ENCODE assay signal across 34 mouse cellular contexts in the genomic region with DNA sequence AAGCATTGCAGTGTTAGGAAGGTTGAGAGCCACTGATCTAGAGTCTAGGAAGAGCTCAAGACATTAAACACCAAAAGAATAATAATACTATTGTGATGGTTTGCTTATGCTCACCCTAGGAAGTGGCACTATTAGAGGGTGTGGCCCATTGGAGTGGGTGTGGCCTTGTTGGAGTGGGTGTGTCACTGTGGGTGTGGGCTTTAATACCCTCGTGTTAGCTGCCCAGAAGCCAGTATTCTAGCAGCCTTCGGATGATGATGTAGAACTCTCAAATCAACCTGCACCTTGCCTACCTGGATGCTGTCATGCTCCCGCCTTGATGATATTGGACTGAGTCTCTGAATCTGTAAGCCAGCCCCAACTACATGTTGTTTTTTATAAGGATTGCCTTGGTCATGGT. TPM values are rescaled to one million over a fixed set of nuclear protein-coding genes. Genes with fewer than 3 reads are reported as not detected.
A peak's percentile ranks its signal among the peaks of the same experiment; 100 is the strongest.
DNase-seq lines count a peak whose midpoint lies in the region; ATAC-seq and TF ChIP-seq lines count a peak whose summit lies in the region.
"Had no signal": no experiment of that assay in that cellular context is flagged by ENCODE, and none has a peak within 500 bp of the region (broad histone marks: within the 10 kb centered on the region; RNA-seq: fewer than 3 reads in every experiment).

No protein-coding gene starts in this region.

- peaks cover 31% of the 10 kb centered on the region for H3K36me3 ChIP-seq in liver, embryonic 12.5 days
- H3K36me3 ChIP-seq in liver, postnatal 0 days (replicated peaks; ENCODE audit: insufficient read depth, low read length): peaks cover 8% of the 10 kb centered on the region
- H3K36me3 ChIP-seq in intestine, embryonic 16.5 days (ENCODE audit: control insufficient read depth, insufficient read depth, low read length): no peaks in the 10 kb centered on the region
- no peaks in the 10 kb centered on the region for H3K36me3 ChIP-seq in liver, embryonic 16.5 days (ENCODE audit: control insufficient read depth, insufficient read depth)

- peak; percentile 67 for DNase-seq in heart, adult 11 months
- DNase-seq in heart, adult 9 months (ENCODE audit: low spot score in 2 of 2): no peak
- DNase-seq in liver, postnatal 0 days: no peak
- no peak for DNase-seq in layer of hippocampus, postnatal 10 days (ENCODE audit: low spot score in 2 of 2)
- DNase-seq: adrenal gland, adult 8-10 months; adrenal gland, postnatal 36 days; B cell, adult 2 months; cerebellum, adult 11-12 months; cerebellum, adult 8-10 months; cerebellum, postnatal 10 days; cerebellum, postnatal 36 days; forebrain, postnatal 0 days; gastrocnemius, adult 2 months; gastrocnemius, postnatal 14 days; heart, adult 18-20 months; heart, postnatal 14 days; heart, postnatal 4 days had no signal

- no peak overlapping the region for H3K4me3 ChIP-seq in liver, embryonic 12.5 days
- no peak overlapping the region for H3K4me3 ChIP-seq in liver, postnatal 0 days (ENCODE audit: low read depth, low read length)
- no peak overlapping the region for H3K4me3 ChIP-seq in intestine, embryonic 16.5 days (ENCODE audit: low read length)
- H3K4me3 ChIP-seq in liver, embryonic 16.5 days (ENCODE audit: low read depth, low read length): no peak overlapping the region
- H3K4me3 ChIP-seq: embryonic facial prominence, embryonic 12.5 days; embryonic facial prominence, embryonic 15.5 days; gastrocnemius, adult 2 months; heart, embryonic 10.5 days; heart, embryonic 13.5 days had no signal

- no peak for TF ChIP-seq EP300 in liver, postnatal 0 days (IDR thresholded peaks at IDR 0.05; ENCODE audit: low read depth)

- no peak overlapping the region for H3K9ac ChIP-seq in liver, embryonic 12.5 days
- H3K9ac ChIP-seq in liver, postnatal 0 days (replicated peaks): no peak overlapping the region
- H3K9ac ChIP-seq in intestine, embryonic 16.5 days (ENCODE audit: low read depth, low read length): no peak overlapping the region
- no peak overlapping the region for H3K9ac ChIP-seq in liver, embryonic 16.5 days (ENCODE audit: low read depth, low read length)
- H3K9ac ChIP-seq: embryonic facial prominence, embryonic 12.5 days; embryonic facial prominence, embryonic 15.5 days; forebrain, postnatal 0 days; heart, embryonic 13.5 days; hindbrain, embryonic 14.5 days had no signal

- TF ChIP-seq CTCF in liver, postnatal 0 days (IDR thresholded peaks at IDR 0.05; ENCODE audit: low read depth): no peak

- H3K4me2 ChIP-seq in liver, embryonic 12.5 days: no peak overlapping the region
- H3K4me2 ChIP-seq in liver, postnatal 0 days (ENCODE audit: low read depth, low read length): no peak overlapping the region
- H3K4me2 ChIP-seq in intestine, embryonic 16.5 days (ENCODE audit: low read depth, low read length): no peak overlapping the region
- no peak overlapping the region for H3K4me2 ChIP-seq in liver, embryonic 16.5 days (ENCODE audit: low read depth, low read length)
- H3K4me2 ChIP-seq: embryonic facial prominence, embryonic 12.5 days; embryonic facial prominence, embryonic 15.5 days; heart, embryonic 13.5 days; hindbrain, embryonic 14.5 days had no signal

- peak; percentile 71; the same call in 1 of the 2 replicates for ATAC-seq in liver, embryonic 12.5 days
- no peak; the same call in 1 of the 2 replicates for ATAC-seq in liver, postnatal 0 days
- ATAC-seq in intestine, embryonic 16.5 days: 0 out of 2 replicates have a peak, but pooled peaks have one; percentile 38
- peak; percentile 58 for ATAC-seq in liver, embryonic 16.5 days (ENCODE audit: low read depth)
- ATAC-seq in inflammation-experienced regulatory T-cells, adult 6 months: no peak
- ATAC-seq: activated CD4-positive, CD25-positive, alpha-beta regulatory T cell, adult 4 months; forebrain, embryonic 14.5 days; forebrain, postnatal 0 days; hindbrain, postnatal 0 days had no signal

- H3K9me3 ChIP-seq in liver, embryonic 12.5 days (replicated peaks): no peaks in the 10 kb centered on the region
- H3K9me3 ChIP-seq in liver, postnatal 0 days (ENCODE audit: low read length): no peaks in the 10 kb centered on the region
- no peaks in the 10 kb centered on the region for H3K9me3 ChIP-seq in intestine, embryonic 16.5 days (ENCODE audit: control insufficient read depth, low read length)
- H3K9me3 ChIP-seq in liver, embryonic 16.5 days (replicated peaks; ENCODE audit: control insufficient read depth, low read length): no peaks in the 10 kb centered on the region
- H3K9me3 ChIP-seq: embryonic facial prominence, embryonic 12.5 days; embryonic facial prominence, embryonic 15.5 days; heart, embryonic 10.5 days; heart, embryonic 13.5 days had no signal

- H3K4me1 ChIP-seq in liver, embryonic 12.5 days: peaks cover 7% of the 10 kb centered on the region
- H3K4me1 ChIP-seq in liver, postnatal 0 days (ENCODE audit: insufficient read depth): no peaks in the 10 kb centered on the region; the same call in 1 of the 2 replicates
- H3K4me1 ChIP-seq in intestine, embryonic 16.5 days (ENCODE audit: control insufficient read depth, insufficient read depth, low read length): peaks cover 3% of the 10 kb centered on the region
- peaks cover 4% of the 10 kb centered on the region for H3K4me1 ChIP-seq in liver, embryonic 16.5 days (ENCODE audit: control insufficient read depth, low read depth, low read length)

- H3K27ac ChIP-seq in liver, embryonic 12.5 days: no peak overlapping the region
- H3K27ac ChIP-seq in liver, postnatal 0 days (ENCODE audit: low read depth): no peak overlapping the region
- no peak overlapping the region for H3K27ac ChIP-seq in intestine, embryonic 16.5 days (ENCODE audit: low read length)
- no peak overlapping the region for H3K27ac ChIP-seq in liver, embryonic 16.5 days (ENCODE audit: low read length)
- H3K27ac ChIP-seq: embryonic facial prominence, embryonic 12.5 days; embryonic facial prominence, embryonic 15.5 days; gastrocnemius, adult 2 months; heart, embryonic 10.5 days; heart, embryonic 13.5 days; hindbrain, embryonic 14.5 days; hindbrain, postnatal 0 days had no signal

- H3K27me3 ChIP-seq in liver, embryonic 12.5 days (replicated peaks): peaks cover 38% of the 10 kb centered on the region
- peaks cover 30% of the 10 kb centered on the region for H3K27me3 ChIP-seq in liver, postnatal 0 days (ENCODE audit: insufficient read depth, low read length)
- peaks cover 30% of the 10 kb centered on the region for H3K27me3 ChIP-seq in intestine, embryonic 16.5 days (replicated peaks; ENCODE audit: control insufficient read depth, insufficient read depth, low read length)
- peaks cover 27% of the 10 kb centered on the region for H3K27me3 ChIP-seq in liver, embryonic 16.5 days (ENCODE audit: control insufficient read depth, insufficient read depth, low read depth, low read length)
- H3K27me3 ChIP-seq: CH12.LX had no signal

- 49% methylated on average over 3 of the region's 3 CpGs for WGBS in liver, embryonic 12.5 days (ENCODE audit: insufficient replicate concordance)
- 58% methylated on average over 3 of the region's 3 CpGs for WGBS in liver, postnatal 0 days (ENCODE audit: insufficient replicate concordance)
- 56% methylated on average over 3 of the region's 3 CpGs for WGBS in intestine, embryonic 16.5 days
- 50% methylated on average over 3 of the region's 3 CpGs for WGBS in liver, embryonic 16.5 days (ENCODE audit: insufficient replicate concordance)

RNA-seq across cellular contexts. Expression of gene Msx3, which starts 6.2 kb away (rescaled TPM):
- polyA plus RNA-seq in liver, embryonic 12.5 days (2016; fragmentation: Nextera tagmentation; extraction: Ambion mirVana): not detected in 2 replicates
- polyA plus RNA-seq in liver, postnatal 0 days (2015; fragmentation: Nextera tagmentation; extraction: Ambion mirVana): not detected in 2 replicates
- polyA plus RNA-seq in intestine, embryonic 16.5 days (2015; fragmentation: Nextera tagmentation; extraction: Ambion mirVana): not detected in 2 replicates
- not detected in 2 replicates for polyA plus RNA-seq in liver, embryonic 16.5 days (2015; fragmentation: Nextera tagmentation; extraction: Ambion mirVana)
- not detected for polyA plus RNA-seq in inflammation-experienced regulatory T-cells, adult 6 months (2017; shearing (Covaris generic))
- under 1 TPM; 0.16 to 0.20 TPM for total RNA-seq in layer of hippocampus, postnatal 10 days (2021)
- total RNA-seq: adrenal gland, adult 8-10 months; adrenal gland, postnatal 36 days; CH12.LX; gastrocnemius, adult 2 months; gastrocnemius, postnatal 14 days; gastrocnemius, postnatal 4 days; heart, adult 18-20 months; heart, postnatal 14 days; heart, postnatal 4 days; MEL had no signal
- polyA plus RNA-seq: activated CD4-positive, CD25-positive, alpha-beta regulatory T cell, adult 4 months; embryonic facial prominence, embryonic 15.5 days; heart, embryonic 10.5 days; heart, embryonic 13.5 days; heart, embryonic 16.5 days; intestine, embryonic 14.5 days had no signal

RNA-seq across cellular contexts. Expression of gene Tubgcp2, which starts 6.3 kb away (rescaled TPM):
- 36.6 and 38.3 TPM in 2 replicates for polyA plus RNA-seq in liver, embryonic 12.5 days (2016; fragmentation: Nextera tagmentation; extraction: Ambion mirVana)
- polyA plus RNA-seq in liver, postnatal 0 days (2015; fragmentation: Nextera tagmentation; extraction: Ambion mirVana): 14.2 and 16.0 TPM in 2 replicates
- polyA plus RNA-seq in intestine, embryonic 16.5 days (2015; fragmentation: Nextera tagmentation; extraction: Ambion mirVana): 34.3 and 35.3 TPM in 2 replicates
- polyA plus RNA-seq in liver, embryonic 16.5 days (2015; fragmentation: Nextera tagmentation; extraction: Ambion mirVana): 22.2 and 23.3 TPM in 2 replicates
- 10 to 100 TPM; 24.8 to 32.5 (median 28.0) TPM for polyA plus RNA-seq in inflammation-experienced regulatory T-cells, adult 6 months (2017; shearing (Covaris generic))
- 10 to 100 TPM; 40.8 TPM for total RNA-seq in layer of hippocampus, postnatal 10 days (2021)

RNA-seq across cellular contexts. Expression of gene Zfp511, which starts 6.5 kb away (rescaled TPM):
- polyA plus RNA-seq in liver, embryonic 12.5 days (2016; fragmentation: Nextera tagmentation; extraction: Ambion mirVana): 28.7 and 29.6 TPM in 2 replicates
- polyA plus RNA-seq in liver, postnatal 0 days (2015; fragmentation: Nextera tagmentation; extraction: Ambion mirVana): 10.5 and 10.7 TPM in 2 replicates
- polyA plus RNA-seq in intestine, embryonic 16.5 days (2015; fragmentation: Nextera tagmentation; extraction: Ambion mirVana): 31.7 and 32.8 TPM in 2 replicates
- 15.5 and 16.5 TPM in 2 replicates for polyA plus RNA-seq in liver, embryonic 16.5 days (2015; fragmentation: Nextera tagmentation; extraction: Ambion mirVana)
- 10 to 100 TPM; 25.0 to 30.1 (median 25.7) TPM for polyA plus RNA-seq in inflammation-experienced regulatory T-cells, adult 6 months (2017; shearing (Covaris generic))
- total RNA-seq in layer of hippocampus, postnatal 10 days (2021): 10 to 100 TPM; 22.3 to 24.9 TPM

RNA-seq across cellular contexts. Expression of gene Caly, which starts 39.6 kb away (rescaled TPM):
- polyA plus RNA-seq in liver, embryonic 12.5 days (2016; fragmentation: Nextera tagmentation; extraction: Ambion mirVana): 0.33 and 0.38 TPM in 2 replicates
- polyA plus RNA-seq in liver, postnatal 0 days (2015; fragmentation: Nextera tagmentation; extraction: Ambion mirVana): 0.29 and 0.47 TPM in 2 replicates
- 3.0 and 3.1 TPM in 2 replicates for polyA plus RNA-seq in intestine, embryonic 16.5 days (2015; fragmentation: Nextera tagmentation; extraction: Ambion mirVana)
- polyA plus RNA-seq in liver, embryonic 16.5 days (2015; fragmentation: Nextera tagmentation; extraction: Ambion mirVana): not detected in 2 replicates
- not detected for polyA plus RNA-seq in inflammation-experienced regulatory T-cells, adult 6 months (2017; shearing (Covaris generic))
- 100 to 1,000 TPM; 247 to 252 TPM for total RNA-seq in layer of hippocampus, postnatal 10 days (2021)
- total RNA-seq: CH12.LX; gastrocnemius, postnatal 4 days; heart, adult 18-20 months; heart, postnatal 14 days; MEL had no signal
- polyA plus RNA-seq: activated CD4-positive, CD25-positive, alpha-beta regulatory T cell, adult 4 months had no signal

RNA-seq across cellular contexts. Expression of gene Adam8, which starts 50.4 kb away (rescaled TPM):
- 0.61 and 0.83 TPM in 2 replicates for polyA plus RNA-seq in liver, embryonic 12.5 days (2016; fragmentation: Nextera tagmentation; extraction: Ambion mirVana)
- 1.2 and 1.8 TPM in 2 replicates for polyA plus RNA-seq in liver, postnatal 0 days (2015; fragmentation: Nextera tagmentation; extraction: Ambion mirVana)
- polyA plus RNA-seq in intestine, embryonic 16.5 days (2015; fragmentation: Nextera tagmentation; extraction: Ambion mirVana): 1.0 and 1.2 TPM in 2 replicates
- 1.6 and 1.8 TPM in 2 replicates for polyA plus RNA-seq in liver, embryonic 16.5 days (2015; fragmentation: Nextera tagmentation; extraction: Ambion mirVana)
- polyA plus RNA-seq in inflammation-experienced regulatory T-cells, adult 6 months (2017; shearing (Covaris generic)): 10 to 100 TPM in 2 of 3 experiments, 1 to 10 TPM in 1; 8.8 to 59.4 (median 13.1) TPM
- 1 to 10 TPM; 1.3 to 2.4 TPM for total RNA-seq in layer of hippocampus, postnatal 10 days (2021)

Comparison
In these comparisons a context has a peak if more than half of its experiments do, and no peak if none do; other contexts are left out.
1. ATAC-seq: peak in liver, embryonic 12.5 days (single experiment), intestine, embryonic 16.5 days (single experiment) and liver, embryonic 16.5 days (single experiment); none in liver, postnatal 0 days (single experiment) and inflammation-experienced regulatory T-cells, adult 6 months (single experiment).